Mouse (Mus musculus): Measurements from ENCODE around the gene Jph2. TPM values are rescaled to one million over a fixed set of nuclear protein-coding genes. Genes with fewer than 3 reads are reported as not detected.

The Jph2 gene
- polyA plus RNA-seq (2017; shearing (Covaris generic)), result not detected

GRCm38 (mm10) chr2:163397905-163398304 is at the start of gene Jph2:
TSS of gene Jph2 (minus strand) at chr2:163397993.

GRCm38 (mm10) chr2:163438246-163438618 is 40.4 kb upstream of the Jph2 start, which contains the start of gene Gdap1l1:
TSS of gene Gdap1l1 (plus strand) at chr2:163438476.

GRCm38 (mm10) chr2:163424597-163424996 is 26.8 kb upstream of the Jph2 start, which contains the start of gene Oser1:
TSS of gene Oser1 (minus strand) at chr2:163424697.

Other genes with a start within 250 kb of the Jph2 start
- 8.4 TPM for gene Tox2, start 194.9 kb downstream of the Jph2 start, polyA plus RNA-seq (2017; shearing (Covaris generic))
- gene Oser1, start 26.7 kb upstream of the Jph2 start, polyA plus RNA-seq (2017; shearing (Covaris generic)), result 110 TPM
- 0.26 TPM for gene Gdap1l1, start 40.5 kb upstream of the Jph2 start, polyA plus RNA-seq (2017; shearing (Covaris generic))
- 3.8 TPM for gene Fitm2, start 74.6 kb upstream of the Jph2 start, polyA plus RNA-seq (2017; shearing (Covaris generic))
- gene R3hdml, start 94.3 kb upstream of the Jph2 start, polyA plus RNA-seq (2017; shearing (Covaris generic)), result not detected
- not detected for gene Hnf4a, start 108.8 kb upstream of the Jph2 start, polyA plus RNA-seq (2017; shearing (Covaris generic))
- 50.1 TPM for gene Ttpal, start 204.3 kb upstream of the Jph2 start, polyA plus RNA-seq (2017; shearing (Covaris generic))
- 813 TPM for gene Serinc3, start 247.1 kb upstream of the Jph2 start, polyA plus RNA-seq (2017; shearing (Covaris generic))